Mouse (Mus musculus): Measurements from ENCODE around the gene Elk3.

The Elk3 gene

DNA sequence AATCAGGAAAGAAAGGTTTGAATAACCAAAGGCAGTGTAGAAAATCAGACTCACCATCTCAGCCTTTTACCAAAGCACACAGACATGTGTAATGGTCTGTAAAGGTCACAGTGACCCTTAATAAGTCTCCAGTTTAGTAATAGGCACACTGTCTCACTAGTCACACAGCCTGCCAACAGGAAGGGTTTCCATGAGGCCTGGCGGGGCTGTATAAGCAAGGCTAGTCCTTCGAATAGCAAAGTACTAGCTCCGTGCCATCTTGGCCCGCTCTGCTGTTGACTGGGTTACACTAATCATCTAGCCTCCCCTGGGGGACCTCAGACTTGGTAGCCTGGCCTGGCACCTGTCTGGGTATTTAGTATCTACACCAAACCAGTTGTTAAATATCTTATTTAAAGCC is 20.6 kb upstream of the Elk3 start:
- no peak for DNase-seq (ENCODE audit: low spot score)

DNA sequence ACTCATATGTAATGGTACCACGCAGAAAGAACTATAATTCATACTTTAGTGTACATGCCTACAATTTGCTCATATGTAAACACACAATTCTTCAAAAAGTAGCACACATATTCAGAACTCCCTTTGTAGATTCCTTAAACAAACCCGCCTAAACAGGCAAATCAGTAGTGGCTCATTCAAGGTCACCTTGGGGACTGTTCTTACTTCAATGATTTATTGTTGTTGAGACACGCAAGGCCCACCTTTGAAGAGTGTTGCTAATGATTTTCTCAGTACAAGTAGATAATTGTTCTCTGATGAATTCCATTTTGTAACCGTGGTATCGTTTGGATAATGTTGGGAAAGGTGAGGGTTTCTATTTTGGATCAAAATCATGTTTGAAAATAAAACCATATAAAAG is 17.4 kb upstream of the Elk3 start:
- no peak for DNase-seq (ENCODE audit: low spot score)

- no peak for DNase-seq (ENCODE audit: low spot score)
Observed at GRCm38 (mm10) chr10:93327187-93327586, 16.3 kb upstream of the Elk3 start.

- no peak for DNase-seq (ENCODE audit: low spot score)
Observed at GRCm38 (mm10) chr10:93326741-93327100, 15.8 kb upstream of the Elk3 start.

GRCm38 (mm10) chr10:93325804-93326740 is 15.1 kb upstream of the Elk3 start:
- no peak for DNase-seq (ENCODE audit: low spot score)

DNA sequence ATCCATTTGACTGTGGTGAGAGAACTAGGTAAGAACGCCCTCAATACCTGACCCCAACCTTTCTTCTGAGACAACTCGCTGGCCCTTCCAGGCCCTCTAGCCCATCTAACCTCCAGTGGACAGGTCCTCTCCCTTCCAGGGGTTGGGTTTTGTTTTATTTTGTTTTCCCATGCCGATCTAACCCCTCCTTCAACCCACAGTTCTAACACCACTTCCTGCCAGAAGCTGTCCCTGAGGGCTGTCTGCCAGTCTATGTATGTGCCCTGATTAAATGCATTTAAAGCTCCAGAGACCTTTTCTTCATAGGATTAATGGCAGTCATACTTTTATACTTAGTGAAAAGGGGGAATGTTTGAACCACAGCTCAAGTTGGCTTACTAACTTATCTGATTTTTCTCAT is 14.4 kb upstream of the Elk3 start:
- DNase-seq (ENCODE audit: low spot score) = no peak

- DNase-seq (ENCODE audit: low spot score) = no peak
Observed at GRCm38 (mm10) chr10:93324438-93324837, 13.5 kb upstream of the Elk3 start.

DNA sequence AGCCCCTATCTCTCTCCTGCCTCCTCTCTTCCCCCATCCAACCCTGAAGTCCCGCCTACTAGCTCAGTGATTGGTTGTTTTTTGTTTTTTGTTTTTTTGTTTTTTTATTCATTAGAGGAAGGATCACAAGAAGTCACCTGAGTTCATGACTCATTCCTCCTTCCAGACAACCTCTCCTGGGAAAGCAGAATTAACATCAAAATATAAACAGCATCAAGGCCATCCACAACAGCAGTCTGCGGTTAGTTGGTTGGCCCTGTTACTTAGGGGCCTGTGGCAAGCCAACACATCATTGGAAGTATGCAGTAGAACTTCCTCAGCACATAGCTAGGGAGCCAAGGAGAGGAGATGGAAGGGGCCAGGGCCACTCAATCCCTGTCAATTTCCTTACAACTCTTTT is 12.7 kb upstream of the Elk3 start:
- no peak for DNase-seq (ENCODE audit: low spot score)

- no peak for DNase-seq (ENCODE audit: low spot score)
Observed at GRCm38 (mm10) chr10:93321763-93322162, 10.8 kb upstream of the Elk3 start.

- DNase-seq (ENCODE audit: low spot score) = peak; percentile 64
Observed at GRCm38 (mm10) chr10:93320148-93320547, 9.2 kb upstream of the Elk3 start.

GRCm38 (mm10) chr10:93319526-93320063 is 8.7 kb upstream of the Elk3 start:
- DNase-seq (ENCODE audit: low spot score) = no peak

DNA sequence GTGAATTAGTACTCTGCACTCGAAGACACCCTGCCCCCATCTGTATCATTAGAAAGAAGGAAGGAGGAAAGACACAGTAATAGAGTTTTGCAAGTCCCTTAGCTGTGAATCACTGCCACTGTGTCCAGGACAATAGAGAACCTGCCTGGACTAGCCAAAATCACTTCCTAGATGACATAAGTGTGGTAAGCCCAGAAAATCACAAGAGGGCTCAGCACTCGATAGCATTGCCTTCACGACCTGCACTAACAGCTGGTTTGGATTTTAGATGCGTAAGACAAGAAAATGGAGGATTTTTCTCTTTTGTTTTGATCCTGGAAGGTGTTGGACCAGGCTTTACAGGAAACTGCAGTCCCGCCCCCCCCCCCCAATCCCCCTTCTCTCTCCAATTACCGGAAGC is 6.0 kb upstream of the Elk3 start:
- DNase-seq (ENCODE audit: low spot score) = no peak

DNA sequence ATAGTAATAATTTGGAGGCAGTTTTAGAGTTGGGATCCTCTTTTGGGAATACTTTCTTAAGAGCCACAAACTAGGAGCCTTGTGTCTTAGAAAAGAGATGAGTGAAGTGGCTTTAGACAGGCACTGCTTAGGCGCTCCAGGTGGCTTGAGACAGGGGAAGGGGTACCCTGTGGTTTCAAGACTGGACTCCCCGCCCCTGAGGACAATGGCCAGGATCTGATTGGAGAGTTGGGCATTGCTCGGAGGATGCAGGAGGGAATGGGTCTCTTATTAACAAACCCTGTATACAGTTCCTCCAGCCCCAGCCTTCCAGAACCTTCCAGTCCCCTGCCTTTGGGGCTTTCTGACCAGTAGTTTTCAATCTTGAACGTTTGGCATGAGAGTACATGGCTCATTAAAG is 641 bp upstream of the Elk3 start:
- DNase-seq (ENCODE audit: low spot score) = no peak

DNA sequence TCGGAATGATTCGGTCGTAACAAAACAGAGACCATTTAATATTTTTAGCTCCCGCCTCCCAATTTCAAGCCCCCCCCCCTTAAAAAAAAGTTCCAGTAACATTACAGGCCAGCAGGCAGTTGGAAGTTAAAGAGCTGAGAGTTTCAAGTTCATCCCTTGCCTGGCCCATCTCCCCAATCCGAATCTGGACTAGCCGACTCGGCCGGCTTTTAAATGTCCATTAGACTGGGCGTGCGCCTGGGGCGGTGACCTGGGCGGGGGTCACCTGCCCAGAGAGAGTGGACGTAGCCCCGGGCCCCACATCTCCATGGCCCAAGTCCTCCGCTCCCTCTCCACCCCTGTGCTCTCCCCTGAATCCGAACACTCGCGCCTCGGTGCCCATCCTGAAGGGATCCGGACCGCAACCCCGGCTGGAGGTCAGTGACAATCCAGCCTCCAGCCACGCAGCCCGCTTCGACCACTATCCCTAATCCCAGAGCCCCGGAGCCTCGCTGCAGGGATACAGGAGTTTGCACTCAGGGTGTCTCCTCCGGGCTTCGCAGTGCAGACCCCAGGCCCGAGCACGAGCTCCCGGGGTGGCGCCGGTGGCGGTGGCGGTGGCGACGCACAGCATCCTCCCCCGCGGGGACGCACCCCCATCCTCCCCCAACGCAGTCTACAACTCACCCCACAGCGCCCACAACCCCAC is 857 bp downstream of the Elk3 start:
- peak; percentile 53 for DNase-seq (ENCODE audit: low spot score)

DNA sequence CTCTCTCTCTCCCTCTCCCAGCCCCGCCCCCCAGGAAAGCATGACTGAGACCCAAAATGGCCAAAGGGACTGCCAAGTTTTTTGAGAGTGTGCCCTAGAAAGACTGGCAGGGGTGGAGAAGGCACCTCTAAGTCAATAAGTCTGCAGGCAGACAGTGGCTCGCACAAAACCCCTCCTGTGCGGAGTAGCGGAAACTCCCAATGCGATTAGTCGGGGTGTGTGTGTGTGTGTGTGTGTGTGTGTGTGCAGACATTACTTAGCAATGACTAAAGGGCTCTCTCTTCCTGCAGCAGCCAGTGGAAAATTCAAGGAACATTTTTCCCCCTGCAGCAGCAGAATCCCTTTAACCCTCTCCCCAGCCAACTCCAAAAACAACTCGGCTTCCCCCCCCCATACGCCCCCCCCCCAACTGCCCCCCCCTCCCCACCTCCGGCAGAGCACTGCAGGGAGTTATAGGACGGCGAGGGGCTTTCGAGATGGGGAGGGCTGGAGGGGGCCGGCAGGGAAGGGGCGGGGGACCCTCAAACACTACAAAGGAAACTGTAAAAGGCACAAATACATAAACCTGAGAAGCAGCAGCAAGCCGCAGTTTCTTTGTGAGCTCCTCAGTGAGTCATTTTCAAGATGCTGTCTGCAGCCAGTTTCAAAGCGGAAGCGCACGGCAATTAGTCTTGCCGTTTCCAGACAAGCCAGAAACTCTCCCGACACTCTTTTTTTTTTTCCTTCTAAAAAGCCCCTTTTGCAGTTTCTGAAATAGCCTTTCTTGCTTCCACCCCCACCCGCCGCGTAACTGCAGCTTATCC is 1.6 kb downstream of the Elk3 start:
- peak; percentile 80 for DNase-seq (ENCODE audit: low spot score)

DNA sequence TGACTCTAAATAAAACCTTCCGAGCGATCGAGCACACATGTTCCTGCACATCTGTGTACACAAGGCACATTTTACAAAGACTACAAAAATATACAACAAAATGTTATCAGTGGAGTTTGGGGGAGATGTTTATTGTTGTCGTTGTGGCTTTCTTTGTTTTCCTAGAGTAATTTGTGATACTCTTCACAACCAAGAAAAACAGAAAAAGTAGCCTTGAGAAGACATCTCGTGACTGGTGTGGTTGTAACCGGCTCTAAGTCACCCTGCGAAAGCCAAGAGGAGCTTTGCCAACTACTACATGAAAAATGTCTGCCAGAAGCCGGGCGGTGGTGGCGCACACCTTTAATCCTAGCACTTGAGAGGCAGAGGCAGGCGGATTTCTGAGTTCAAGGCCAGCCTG is 4.6 kb downstream of the Elk3 start:
- DNase-seq (ENCODE audit: low spot score) = no peak

DNA sequence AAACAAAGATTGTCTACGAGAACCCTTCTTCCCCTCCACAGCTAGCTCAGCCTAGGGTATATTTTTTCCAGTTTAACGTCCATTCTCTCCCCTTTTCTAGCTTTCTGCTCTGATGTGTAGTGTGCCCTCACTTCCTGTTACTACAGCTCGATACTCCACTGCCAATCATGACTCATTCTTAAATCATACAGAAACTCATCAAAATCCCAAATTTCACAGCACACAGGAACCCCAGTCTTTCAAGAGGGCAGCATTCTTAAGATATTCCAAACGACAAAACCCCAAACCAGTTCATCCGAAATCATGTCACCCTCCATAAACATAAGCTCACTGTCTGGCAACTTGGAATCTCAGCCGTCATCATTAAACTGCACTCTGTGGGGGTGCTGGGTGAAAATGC is 5.0 kb downstream of the Elk3 start:
- DNase-seq (ENCODE audit: low spot score) = no peak

GRCm38 (mm10) chr10:93303231-93303630 is 7.7 kb downstream of the Elk3 start:
- DNase-seq (ENCODE audit: low spot score) = no peak

DNA sequence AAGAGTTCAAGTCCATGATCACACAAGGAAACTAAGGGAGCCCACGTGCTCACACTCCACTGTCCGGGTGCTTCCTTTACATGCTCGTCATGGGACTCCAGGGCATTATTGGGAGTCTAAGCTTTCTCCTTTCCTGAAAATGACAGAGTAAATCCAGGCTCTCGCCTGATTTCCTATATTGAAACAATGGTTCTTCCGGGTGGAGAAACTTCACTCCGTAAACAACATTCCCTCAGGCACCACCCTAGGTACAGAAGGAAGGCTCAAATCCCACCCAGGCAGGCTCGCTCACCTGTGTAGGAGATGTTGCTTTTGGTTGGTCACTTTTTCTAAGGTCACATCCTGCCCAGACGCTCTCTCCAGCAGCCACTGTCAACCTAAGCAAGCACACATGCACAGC is 9.1 kb downstream of the Elk3 start:
- DNase-seq (ENCODE audit: low spot score) = no peak

DNA sequence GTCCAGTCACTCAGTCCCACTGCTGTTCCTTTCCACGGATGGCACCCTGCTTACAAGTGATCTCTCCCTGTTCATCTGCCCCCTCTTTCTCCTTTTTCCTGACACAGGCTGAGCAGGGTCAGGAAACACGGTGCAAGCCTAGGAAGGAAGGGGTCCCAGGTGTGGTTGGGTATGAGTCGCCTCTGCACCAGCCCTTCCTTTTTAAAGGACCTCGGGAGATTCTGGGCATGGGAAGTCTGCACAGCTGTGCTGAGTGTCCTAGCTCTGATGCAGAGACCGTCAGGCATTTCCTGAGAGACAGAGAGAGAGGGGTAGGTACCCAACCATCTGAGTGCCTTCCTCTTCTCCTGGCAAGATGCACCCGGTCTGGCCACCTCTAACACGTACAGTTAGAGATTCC is 12.7 kb downstream of the Elk3 start:
- DNase-seq (ENCODE audit: low spot score) = no peak

DNA sequence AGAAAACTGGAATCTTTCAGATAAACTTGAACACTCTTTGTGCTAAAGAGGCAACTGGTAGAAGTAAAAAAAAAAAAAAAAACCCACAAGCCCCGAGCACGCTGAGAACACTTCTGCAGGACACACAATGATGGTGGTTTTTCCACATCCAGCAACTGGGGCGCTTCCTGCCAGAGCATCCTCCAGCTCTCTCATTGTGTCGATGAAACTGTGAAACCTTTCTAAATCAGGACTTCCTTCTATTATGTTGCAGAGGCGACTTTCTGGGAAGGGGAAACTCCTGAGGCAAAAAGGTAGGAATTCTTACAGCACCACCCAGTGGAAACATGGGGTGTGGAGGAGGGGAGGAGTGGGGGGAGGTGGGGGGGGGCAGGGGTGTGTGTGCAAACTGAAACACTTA is 13.2 kb downstream of the Elk3 start:
- DNase-seq (ENCODE audit: low spot score) = no peak

- DNase-seq (ENCODE audit: low spot score) = no peak
Observed at GRCm38 (mm10) chr10:93294547-93295219, 16.3 kb downstream of the Elk3 start.

All from MN1 (cell line).